Mouse (Mus musculus) ES-E14 (cell line): Measurements from ENCODE around the gene Ppara.

ENCODE experiments used
- CHD2 ChIP-seq: IDR thresholded peaks from 2 replicates; pipeline ENCODE4 v1.6.1; 2014; ENCODE audit warnings: mild to moderate bottlenecking, low read depth, low read length, inconsistent platforms
- HCFC1 ChIP-seq: IDR thresholded peaks from 2 replicates; pipeline ENCODE4 v1.6.1; 2012; ENCODE audit warnings: low read length, inconsistent platforms, borderline replicate concordance; ENCODE audit not compliant: insufficient read depth
- MAFK ChIP-seq: IDR thresholded peaks from 2 replicates; pipeline ENCODE4 v1.6.1; 2014; ENCODE audit warnings: mild to moderate bottlenecking, low read depth, low read length, inconsistent platforms; ENCODE audit not compliant: insufficient read depth
- ZC3H11A ChIP-seq: IDR thresholded peaks from 2 replicates; pipeline ENCODE4 v1.6.1; 2012; ENCODE audit warnings: low read depth, mild to moderate bottlenecking, inconsistent platforms, low read length, borderline replicate concordance
- ZNF384 ChIP-seq: IDR thresholded peaks from 2 replicates; pipeline ENCODE4 v1.6.1; 2012; ENCODE audit warnings: low read depth, low read length, inconsistent platforms

DNA sequence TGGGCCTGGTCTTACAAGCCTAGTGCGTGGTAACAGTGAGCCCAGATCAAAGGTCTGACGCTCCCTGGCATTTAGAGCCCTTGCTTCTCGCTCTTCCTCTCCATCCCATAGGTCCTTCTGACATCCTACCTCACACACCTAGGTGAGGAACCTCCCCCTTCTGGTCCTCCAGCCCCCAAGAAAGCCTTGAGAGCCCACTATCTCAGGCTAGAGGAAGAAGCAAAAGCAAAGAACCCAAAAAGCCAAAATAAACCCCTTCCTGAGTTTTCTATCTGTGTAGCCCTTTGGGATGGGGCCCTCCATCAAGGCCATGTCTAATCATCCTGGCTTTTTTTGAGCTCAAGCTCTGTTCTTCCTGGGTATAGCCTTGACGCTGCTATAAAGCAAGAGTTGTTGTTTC lies 53.3 kb downstream of the Ppara start:
- no peak for TF ChIP-seq ZNF384
- TF ChIP-seq ZC3H11A: no peak
- no peak for TF ChIP-seq HCFC1
- TF ChIP-seq CHD2: no peak
- no peak for TF ChIP-seq MAFK
